13 mouse cellular contexts compared by ENCODE assay signal in the genomic region with DNA sequence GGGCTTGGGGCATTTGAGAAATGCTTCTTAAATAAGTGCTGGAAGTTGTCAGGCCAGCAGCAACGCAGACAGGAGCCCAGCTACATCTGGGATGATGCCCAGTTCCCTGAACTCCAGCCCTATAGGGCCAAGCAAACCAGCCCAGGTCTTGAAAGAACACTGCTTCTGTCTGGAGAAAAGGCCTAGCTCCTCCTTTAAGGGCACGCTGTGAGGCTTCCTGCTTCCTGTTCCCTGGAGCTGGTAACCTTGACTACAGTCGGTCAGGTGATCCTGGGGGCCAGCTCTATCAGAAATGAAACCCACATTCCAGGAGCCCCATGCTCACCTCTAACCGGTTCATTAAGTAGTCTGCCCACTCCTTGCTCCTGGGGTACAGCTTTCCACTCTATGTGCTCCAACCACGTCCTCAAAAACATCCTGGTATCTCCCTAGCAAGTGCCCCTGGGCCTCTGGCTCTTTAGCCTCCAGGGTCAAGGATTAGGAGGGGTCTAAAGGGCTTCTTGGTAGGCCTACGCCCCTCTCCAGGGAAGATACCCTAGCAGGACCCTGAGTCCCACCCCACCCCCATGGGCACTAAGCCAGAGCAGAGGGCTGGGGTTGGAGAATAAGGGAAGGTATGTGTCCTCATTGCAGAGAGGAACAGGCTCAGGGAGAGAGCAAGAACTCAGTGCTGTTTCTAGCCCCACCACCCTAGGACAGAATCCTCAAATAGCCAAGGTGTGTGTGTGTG. TPM values are rescaled to one million over a fixed set of nuclear protein-coding genes. Genes with fewer than 3 reads are reported as not detected.
DNase-seq lines count a peak whose midpoint lies in the region; ATAC-seq and TF ChIP-seq lines count a peak whose summit lies in the region.
"Had no signal": no experiment of that assay in that cellular context is flagged by ENCODE, and none has a peak within 500 bp of the region (broad histone marks: within the 10 kb centered on the region; RNA-seq: fewer than 3 reads in every experiment).

No protein-coding gene starts in this region.

- H3K36me3 ChIP-seq in heart, embryonic 13.5 days, result peaks cover 8% of the 10 kb centered on the region
- H3K36me3 ChIP-seq in midbrain, embryonic 16.5 days (ENCODE audit: control insufficient read depth, insufficient read depth, low read length), result no peaks in the 10 kb centered on the region
- no peaks in the 10 kb centered on the region for H3K36me3 ChIP-seq in midbrain, embryonic 11.5 days (ENCODE audit: control insufficient read depth, insufficient read depth, low read length)
- peaks cover 3% of the 10 kb centered on the region; the same call in 1 of the 2 replicates for H3K36me3 ChIP-seq in embryonic facial prominence, embryonic 14.5 days (ENCODE audit: control insufficient read depth, insufficient read depth, low read length)

- peaks cover 30% of the 10 kb centered on the region for H3K4me1 ChIP-seq in heart, embryonic 13.5 days
- H3K4me1 ChIP-seq in midbrain, embryonic 16.5 days (ENCODE audit: control insufficient read depth, insufficient read depth, low read length), result peaks cover 10% of the 10 kb centered on the region
- peaks cover 8% of the 10 kb centered on the region for H3K4me1 ChIP-seq in midbrain, embryonic 11.5 days (ENCODE audit: control insufficient read depth, insufficient read depth, low read length)
- peaks cover 9% of the 10 kb centered on the region for H3K4me1 ChIP-seq in embryonic facial prominence, embryonic 14.5 days (ENCODE audit: control insufficient read depth, insufficient read depth, low read length)
- H3K4me1 ChIP-seq in olfactory bulb, adult 2 months (ENCODE audit: control insufficient read depth, insufficient read depth, low read length), result peaks cover 20% of the 10 kb centered on the region

- no peak for TF ChIP-seq CTCF in olfactory bulb, adult 2 months (IDR thresholded peaks at IDR 0.05; ENCODE audit: insufficient read depth, low read depth, low read length)

- WGBS in heart, embryonic 13.5 days, result 54% methylated on average over 6 of the region's 6 CpGs
- 67% methylated on average over 6 of the region's 6 CpGs for WGBS in midbrain, embryonic 16.5 days
- WGBS in midbrain, embryonic 11.5 days, result 69% methylated on average over 6 of the region's 6 CpGs
- 44% methylated on average over 6 of the region's 6 CpGs for WGBS in embryonic facial prominence, embryonic 14.5 days
- 50% methylated on average over 6 of the region's 6 CpGs for WGBS in olfactory bulb, adult 2 months

- intact Hi-C loops in heart, postnatal 36 days (cut with DNase I), result loop anchor here (5.0 kb wide), 1 partner anchor 71 kb away; the partner anchor contains the start of gene Abca2

- H3K4me3 ChIP-seq in heart, embryonic 13.5 days, result no peak overlapping the region
- H3K4me3 ChIP-seq in midbrain, embryonic 16.5 days (ENCODE audit: low read depth, low read length), result no peak overlapping the region
- no peak overlapping the region for H3K4me3 ChIP-seq in midbrain, embryonic 11.5 days (ENCODE audit: low read depth, low read length)
- no peak overlapping the region for H3K4me3 ChIP-seq in embryonic facial prominence, embryonic 14.5 days (ENCODE audit: low read depth, low read length)
- H3K4me3 ChIP-seq in olfactory bulb, adult 2 months (ENCODE audit: insufficient read depth, low read depth, low read length), result no peak overlapping the region
- H3K4me3 ChIP-seq: myocyte had no signal

- no peak overlapping the region for H3K4me2 ChIP-seq in heart, embryonic 13.5 days
- H3K4me2 ChIP-seq in midbrain, embryonic 16.5 days (ENCODE audit: low read length), result no peak overlapping the region
- no peak overlapping the region for H3K4me2 ChIP-seq in midbrain, embryonic 11.5 days
- H3K4me2 ChIP-seq in embryonic facial prominence, embryonic 14.5 days (ENCODE audit: low read depth, low read length), result no peak overlapping the region

- no peak for TF ChIP-seq POLR2A in olfactory bulb, adult 2 months (IDR thresholded peaks at IDR 0.05; ENCODE audit: insufficient read depth, low read depth, low read length)

- DNase-seq in heart, postnatal 36 days, result no peak
- DNase-seq in midbrain, embryonic 11.5 days (ENCODE audit: low spot score, missing footprints), result no peak
- DNase-seq in embryonic facial prominence, embryonic 14.5 days (ENCODE audit: low spot score), result peak; percentile 18
- DNase-seq in thymus, postnatal 25 days, result no peak
- DNase-seq in left cerebral cortex, adult 18-20 months (ENCODE audit: low spot score in 2 of 2), result no peak

- H3K27ac ChIP-seq in heart, embryonic 13.5 days (replicated peaks), result 0 out of 2 replicates have a peak overlapping the region, but pooled peaks have one; percentile 1
- H3K27ac ChIP-seq in midbrain, embryonic 16.5 days (ENCODE audit: low read length), result no peak overlapping the region
- no peak overlapping the region for H3K27ac ChIP-seq in midbrain, embryonic 11.5 days (ENCODE audit: low read depth, low read length)
- no peak overlapping the region; the same call in 1 of the 2 replicates for H3K27ac ChIP-seq in embryonic facial prominence, embryonic 14.5 days (replicated peaks; ENCODE audit: low read depth, low read length)
- peak overlapping the region; percentile 25; the same call in 1 of the 2 replicates for H3K27ac ChIP-seq in olfactory bulb, adult 2 months (ENCODE audit: insufficient read depth, low read depth, low read length)

- no peak for ATAC-seq in heart, embryonic 13.5 days (ENCODE audit: extremely low read depth, insufficient number of reproducible peaks, low FRiP score, low TSS enrichment)
- no peak for ATAC-seq in midbrain, embryonic 16.5 days
- ATAC-seq in midbrain, embryonic 11.5 days (ENCODE audit: low FRiP score), result no peak
- no peak for ATAC-seq in embryonic facial prominence, embryonic 14.5 days (ENCODE audit: low read depth)

- H3K9ac ChIP-seq in heart, embryonic 13.5 days, result peak overlapping the region; percentile 42; the same call in 1 of the 2 replicates
- H3K9ac ChIP-seq in midbrain, embryonic 16.5 days (ENCODE audit: low read depth, low read length), result peak overlapping the region; percentile 10; the same call in 1 of the 2 replicates
- H3K9ac ChIP-seq in midbrain, embryonic 11.5 days (ENCODE audit: low read length), result no peak overlapping the region
- no peak overlapping the region for H3K9ac ChIP-seq in embryonic facial prominence, embryonic 14.5 days (ENCODE audit: low read depth, low read length)

- H3K9me3 ChIP-seq in heart, embryonic 13.5 days, result no peaks in the 10 kb centered on the region
- no peaks in the 10 kb centered on the region for H3K9me3 ChIP-seq in midbrain, embryonic 16.5 days (replicated peaks; ENCODE audit: control insufficient read depth, low read length, poor library complexity, severe bottlenecking)
- H3K9me3 ChIP-seq in midbrain, embryonic 11.5 days (ENCODE audit: control insufficient read depth, low read length), result no peaks in the 10 kb centered on the region
- H3K9me3 ChIP-seq in embryonic facial prominence, embryonic 14.5 days (ENCODE audit: control insufficient read depth, low read length), result no peaks in the 10 kb centered on the region

- H3K27me3 ChIP-seq in heart, embryonic 13.5 days (replicated peaks), result no peaks in the 10 kb centered on the region
- H3K27me3 ChIP-seq in midbrain, embryonic 16.5 days (ENCODE audit: control insufficient read depth, insufficient read depth, low read depth, low read length), result no peaks in the 10 kb centered on the region
- H3K27me3 ChIP-seq in midbrain, embryonic 11.5 days (ENCODE audit: control insufficient read depth, insufficient read depth, low read length), result no peaks in the 10 kb centered on the region
- H3K27me3 ChIP-seq in embryonic facial prominence, embryonic 14.5 days (replicated peaks; ENCODE audit: control insufficient read depth, insufficient read depth, low read length), result no peaks in the 10 kb centered on the region

RNA-seq across cellular contexts. Expression of gene Fbxw5, which starts 2.5 kb away (rescaled TPM):
- 73.8 and 83.9 TPM in 2 replicates for polyA plus RNA-seq in heart, embryonic 13.5 days (2015; fragmentation: Nextera tagmentation; extraction: Ambion mirVana)
- total RNA-seq in heart, postnatal 36 days (2021), result 10 to 100 TPM; 82.7 to 92.8 TPM
- polyA plus RNA-seq in midbrain, embryonic 16.5 days (2015; fragmentation: Nextera tagmentation; extraction: Ambion mirVana), result 137 and 139 TPM in 2 replicates
- polyA plus RNA-seq in midbrain, embryonic 11.5 days (2014; fragmentation: Nextera tagmentation; extraction: Ambion mirVana), result 65.9 and 66.4 TPM in 2 replicates
- polyA plus RNA-seq in embryonic facial prominence, embryonic 14.5 days (2014; fragmentation: Nextera tagmentation; extraction: Ambion mirVana), result 56.9 and 73.6 TPM in 2 replicates
- polyA plus RNA-seq in olfactory bulb, adult 2 months (2012; ENCODE audit: insufficient read depth, insufficient read length, low replicate concordance, missing spikeins), result 706 TPM in 1 of 2 replicates, not detected in the other
- 100 to 1,000 TPM; 105 to 114 TPM for total RNA-seq in left cerebral cortex, adult 18-20 months (2021)

RNA-seq across cellular contexts. Expression of gene C8g, which starts 3.5 kb away (rescaled TPM):
- 3.1 and 3.5 TPM in 2 replicates for polyA plus RNA-seq in heart, embryonic 13.5 days (2015; fragmentation: Nextera tagmentation; extraction: Ambion mirVana)
- 1 to 10 TPM; 1.5 to 1.6 TPM for total RNA-seq in heart, postnatal 36 days (2021)
- polyA plus RNA-seq in midbrain, embryonic 16.5 days (2015; fragmentation: Nextera tagmentation; extraction: Ambion mirVana), result 5.1 and 5.9 TPM in 2 replicates
- polyA plus RNA-seq in midbrain, embryonic 11.5 days (2014; fragmentation: Nextera tagmentation; extraction: Ambion mirVana), result 3.6 TPM in 2 replicates
- 5.0 and 5.1 TPM in 2 replicates for polyA plus RNA-seq in embryonic facial prominence, embryonic 14.5 days (2014; fragmentation: Nextera tagmentation; extraction: Ambion mirVana)
- polyA plus RNA-seq in olfactory bulb, adult 2 months (2012; ENCODE audit: insufficient read depth, insufficient read length, low replicate concordance, missing spikeins), result not detected in 2 replicates
- total RNA-seq in left cerebral cortex, adult 18-20 months (2021), result under 1 TPM; 0.52 to 0.74 TPM

RNA-seq across cellular contexts. Expression of gene Lcn12, which starts 4.3 kb away (rescaled TPM):
- not detected in 2 replicates for polyA plus RNA-seq in heart, embryonic 13.5 days (2015; fragmentation: Nextera tagmentation; extraction: Ambion mirVana)
- not detected for total RNA-seq in heart, postnatal 36 days (2021)
- not detected in 2 replicates for polyA plus RNA-seq in midbrain, embryonic 16.5 days (2015; fragmentation: Nextera tagmentation; extraction: Ambion mirVana)
- not detected in 2 replicates for polyA plus RNA-seq in midbrain, embryonic 11.5 days (2014; fragmentation: Nextera tagmentation; extraction: Ambion mirVana)
- not detected in 2 replicates for polyA plus RNA-seq in embryonic facial prominence, embryonic 14.5 days (2014; fragmentation: Nextera tagmentation; extraction: Ambion mirVana)
- polyA plus RNA-seq in olfactory bulb, adult 2 months (2012; ENCODE audit: insufficient read depth, insufficient read length, low replicate concordance, missing spikeins), result not detected in 2 replicates
- total RNA-seq in left cerebral cortex, adult 18-20 months (2021), result not detected
- total RNA-seq: heart, adult 8-10 months had no signal
- polyA plus RNA-seq: forebrain, embryonic 11.5 days; limb, embryonic 11.5 days; myocyte; spleen, adult 2 months had no signal

RNA-seq across cellular contexts. Expression of gene Ptgds, which starts 28.2 kb away (rescaled TPM):
- 19.8 and 20.7 TPM in 2 replicates for polyA plus RNA-seq in heart, embryonic 13.5 days (2015; fragmentation: Nextera tagmentation; extraction: Ambion mirVana)
- 100 to 1,000 TPM; 189 to 202 TPM for total RNA-seq in heart, postnatal 36 days (2021)
- polyA plus RNA-seq in midbrain, embryonic 16.5 days (2015; fragmentation: Nextera tagmentation; extraction: Ambion mirVana), result 465 and 593 TPM in 2 replicates
- polyA plus RNA-seq in midbrain, embryonic 11.5 days (2014; fragmentation: Nextera tagmentation; extraction: Ambion mirVana), result 0.26 TPM in 1 of 2 replicates, not detected in the other
- 156 and 191 TPM in 2 replicates for polyA plus RNA-seq in embryonic facial prominence, embryonic 14.5 days (2014; fragmentation: Nextera tagmentation; extraction: Ambion mirVana)
- polyA plus RNA-seq in olfactory bulb, adult 2 months (2012; ENCODE audit: insufficient read depth, insufficient read length, low replicate concordance, missing spikeins), result 758 and 1,988 TPM in 2 replicates
- 1,000 to 10,000 TPM; 2,769 to 3,095 TPM for total RNA-seq in left cerebral cortex, adult 18-20 months (2021)
- polyA plus RNA-seq: limb, embryonic 11.5 days had no signal

RNA-seq across cellular contexts. Expression of gene Paxx, which starts 37.1 kb away (rescaled TPM):
- polyA plus RNA-seq in heart, embryonic 13.5 days (2015; fragmentation: Nextera tagmentation; extraction: Ambion mirVana), result 25.6 and 25.7 TPM in 2 replicates
- total RNA-seq in heart, postnatal 36 days (2021), result 10 to 100 TPM; 23.0 to 23.4 TPM
- polyA plus RNA-seq in midbrain, embryonic 16.5 days (2015; fragmentation: Nextera tagmentation; extraction: Ambion mirVana), result 121 and 130 TPM in 2 replicates
- 21.9 and 23.2 TPM in 2 replicates for polyA plus RNA-seq in midbrain, embryonic 11.5 days (2014; fragmentation: Nextera tagmentation; extraction: Ambion mirVana)
- 39.3 and 41.7 TPM in 2 replicates for polyA plus RNA-seq in embryonic facial prominence, embryonic 14.5 days (2014; fragmentation: Nextera tagmentation; extraction: Ambion mirVana)
- not detected in 2 replicates for polyA plus RNA-seq in olfactory bulb, adult 2 months (2012; ENCODE audit: insufficient read depth, insufficient read length, low replicate concordance, missing spikeins)
- total RNA-seq in left cerebral cortex, adult 18-20 months (2021), result 10 to 100 TPM; 64.5 to 69.1 TPM

Comparison
In these comparisons a context has a peak if more than half of its experiments do, and no peak if none do; other contexts are left out.
1. H3K9ac ChIP-seq: peak in heart, embryonic 13.5 days (single experiment) and midbrain, embryonic 16.5 days (single experiment); none in midbrain, embryonic 11.5 days (single experiment) and embryonic facial prominence, embryonic 14.5 days (single experiment).
2. H3K27ac ChIP-seq: peak in heart, embryonic 13.5 days (single experiment) and olfactory bulb, adult 2 months (single experiment); none in midbrain, embryonic 16.5 days (single experiment), midbrain, embryonic 11.5 days (single experiment) and embryonic facial prominence, embryonic 14.5 days (single experiment).